Mouse (Mus musculus) frontal cortex, adult (tissue): ENCODE data around the gene Pgm5.

Experiments
- ATAC-seq: cut with Nextera tagmentation; 2 replicates; pipeline ENCODE4 v1.9.2; 2017; ENCODE audit warnings: mild to moderate bottlenecking, moderate library complexity, mixed read lengths; ENCODE audit not compliant: low TSS enrichment

The Pgm5 gene

DNA sequence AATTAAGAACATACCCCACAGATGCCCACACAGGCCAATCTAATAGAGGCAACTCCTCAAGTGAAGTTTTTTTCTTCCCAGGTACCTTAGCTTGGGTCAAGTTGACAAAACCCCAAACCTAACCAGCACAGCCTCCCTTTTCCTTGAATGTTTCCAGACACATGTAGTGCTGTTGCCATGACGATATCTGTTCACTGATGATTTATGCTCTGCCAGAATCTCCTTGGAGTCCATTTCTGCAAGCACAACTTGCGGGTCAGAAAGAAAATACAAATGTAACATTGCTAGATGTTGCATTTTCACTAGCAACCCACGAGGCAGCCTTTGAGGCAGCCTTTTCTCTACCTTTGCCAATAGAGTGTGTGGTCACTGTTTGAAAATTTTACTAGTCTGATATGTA is 194.1 kb downstream of the Pgm5 start:
- no peak for ATAC-seq

DNA sequence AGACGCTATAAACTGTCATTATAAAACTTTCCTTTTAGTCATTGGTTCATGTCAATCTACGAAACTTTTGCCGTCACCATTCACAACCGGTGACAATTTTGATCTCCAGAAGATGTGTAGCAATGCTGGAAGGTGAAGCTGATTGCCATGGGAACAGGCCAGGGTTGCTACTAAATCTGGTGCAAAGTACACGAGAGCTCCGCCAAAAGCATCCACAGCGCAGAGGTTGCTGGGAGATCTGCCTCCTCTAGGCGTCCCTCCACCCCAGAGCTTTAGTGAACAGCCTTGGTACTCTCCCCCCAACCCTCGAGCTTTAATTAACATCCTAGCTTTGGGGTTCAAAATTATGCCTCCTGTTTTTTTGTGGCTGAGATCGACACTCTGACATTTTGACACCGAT is 195.9 kb downstream of the Pgm5 start:
- no peak for ATAC-seq

GRCm38 (mm10) chr19:24662346-24662745 is 199.3 kb downstream of the Pgm5 start:
- ATAC-seq = no peak

- no peak for ATAC-seq
Observed at GRCm38 (mm10) chr19:24656981-24657380, 204.7 kb downstream of the Pgm5 start.

DNA sequence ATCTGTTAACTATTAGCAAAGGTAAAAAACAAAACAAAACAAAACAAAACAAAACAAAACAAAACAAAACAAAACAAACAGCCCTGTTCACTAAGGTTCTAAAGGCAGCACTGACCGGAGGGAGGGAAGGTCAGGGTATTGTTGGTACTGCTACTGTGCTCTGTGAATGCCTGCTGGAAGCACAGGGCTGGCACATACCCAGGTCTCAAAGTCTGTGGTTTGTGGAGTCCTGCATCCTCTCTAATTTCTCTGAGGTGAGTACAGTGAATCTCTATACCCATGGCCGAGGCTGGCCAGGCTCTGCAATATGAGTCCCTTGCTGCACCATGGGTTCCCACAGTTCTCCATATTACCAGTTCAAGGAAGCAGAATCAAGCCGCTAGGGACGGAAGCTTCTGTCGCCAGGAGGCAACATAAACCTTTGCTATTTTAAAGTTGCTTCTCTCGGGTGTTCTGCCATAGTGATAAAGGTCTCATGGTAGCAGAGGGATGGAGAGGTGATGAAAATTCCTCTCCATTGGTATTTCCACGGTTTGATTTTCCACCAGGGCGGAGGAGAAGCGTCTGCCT is 208.3 kb downstream of the Pgm5 start:
- ATAC-seq = no peak

- ATAC-seq = no peak
Observed at GRCm38 (mm10) chr19:24652342-24653019, 209.2 kb downstream of the Pgm5 start.

DNA sequence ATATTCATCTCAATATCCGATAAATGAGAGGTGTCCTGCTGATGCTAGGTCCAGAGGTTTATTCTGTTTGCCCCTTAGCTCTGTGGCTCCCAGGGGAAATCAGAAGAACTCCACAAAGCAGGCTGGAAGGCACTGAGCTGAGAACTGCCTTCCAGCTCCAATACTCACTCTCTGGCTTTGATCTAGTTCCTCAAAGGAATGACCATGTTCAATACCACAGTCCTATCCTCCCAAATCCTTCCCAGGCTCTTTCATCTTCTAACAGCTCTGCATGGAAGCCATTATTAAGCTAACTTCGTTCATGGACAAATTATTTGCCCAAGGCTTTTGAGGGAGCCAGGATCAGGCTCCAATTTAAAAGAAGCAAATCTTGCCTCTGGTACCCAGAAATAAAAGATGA is 210.1 kb downstream of the Pgm5 start:
- ATAC-seq = no peak

DNA sequence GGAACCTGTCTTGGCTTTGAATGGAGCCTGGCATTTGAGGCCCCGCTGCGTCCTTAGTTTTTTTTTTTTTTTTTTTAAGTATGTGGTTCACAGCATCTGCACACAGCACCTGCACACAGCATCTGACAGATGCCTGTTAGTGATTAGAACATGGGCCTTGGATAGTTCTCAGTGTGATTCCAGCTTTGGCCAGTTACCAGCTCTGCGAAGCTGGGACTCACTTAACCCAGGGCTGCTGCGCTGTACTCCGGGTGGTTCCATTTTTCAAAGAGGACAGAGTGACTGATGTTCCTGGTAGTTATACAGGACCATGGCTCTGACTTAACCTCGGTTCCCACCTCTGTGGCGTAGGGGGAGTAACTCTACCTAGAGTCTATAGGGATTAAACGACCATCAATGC is 211.2 kb downstream of the Pgm5 start:
- no peak for ATAC-seq

DNA sequence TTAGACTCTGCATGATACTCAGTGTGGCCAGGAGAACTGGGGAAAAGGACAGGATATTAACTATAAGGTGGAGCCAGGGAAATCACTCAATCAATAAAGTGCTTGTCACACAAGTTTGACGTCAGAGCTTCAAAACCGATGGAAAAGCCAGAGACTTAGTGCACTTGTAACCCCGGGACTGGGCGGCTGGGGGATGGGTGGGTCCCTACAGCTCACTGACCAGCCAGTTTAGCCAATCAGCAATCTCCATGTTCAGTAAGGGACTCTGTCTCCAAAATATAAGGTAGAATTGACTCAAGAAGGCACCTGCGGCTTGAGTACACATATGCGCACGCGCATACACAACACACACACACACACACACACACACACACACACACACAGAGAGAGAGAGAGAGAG is 213.6 kb downstream of the Pgm5 start:
- no peak for ATAC-seq

- no peak for ATAC-seq
Observed at GRCm38 (mm10) chr19:24646162-24646829, 215.4 kb downstream of the Pgm5 start.

- ATAC-seq = no peak
Observed at GRCm38 (mm10) chr19:24644971-24645370, 216.7 kb downstream of the Pgm5 start.

DNA sequence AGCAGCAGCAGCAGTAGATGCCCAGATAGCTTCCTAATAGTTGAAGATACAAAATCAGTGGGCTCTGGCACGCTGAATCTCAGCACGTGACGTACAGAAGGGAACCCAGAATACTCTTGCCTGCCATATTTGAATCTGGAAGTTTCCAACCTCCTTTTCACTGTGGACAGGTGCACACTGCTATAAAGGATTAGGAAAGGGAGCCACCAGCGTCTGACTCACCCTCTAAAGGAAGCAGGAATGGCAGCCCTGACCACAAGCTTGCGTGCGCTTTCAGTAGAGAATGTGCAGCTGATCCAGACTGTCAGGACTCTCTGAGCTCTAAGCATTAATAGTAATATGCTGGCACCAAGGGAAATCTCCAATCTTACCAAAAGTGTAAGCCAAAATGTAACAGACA is 220.7 kb downstream of the Pgm5 start:
- ATAC-seq = no peak

GRCm38 (mm10) chr19:24637988-24638387 is 223.7 kb downstream of the Pgm5 start:
- no peak for ATAC-seq

- peak; percentile 88 for ATAC-seq
Observed at GRCm38 (mm10) chr19:24636616-24637015, 225.0 kb downstream of the Pgm5 start.

DNA sequence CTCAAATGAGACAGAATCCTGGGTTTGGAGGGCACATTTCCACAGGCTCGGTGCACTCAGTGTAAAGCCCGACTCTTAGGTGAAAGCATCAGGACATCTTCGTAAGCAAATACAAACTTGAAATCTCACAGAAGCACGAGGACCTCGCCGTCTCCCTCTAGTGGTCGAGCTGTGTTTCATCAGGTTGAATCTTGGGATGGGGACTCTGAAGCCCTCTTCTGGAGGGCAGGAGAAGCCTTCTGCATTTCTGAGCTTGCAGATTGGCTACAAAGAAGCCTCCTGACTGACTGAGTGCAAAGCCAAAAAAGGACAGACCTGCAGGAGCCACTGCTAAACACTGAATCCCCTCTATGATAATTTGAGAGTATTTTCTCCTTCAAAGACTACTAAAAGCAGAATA is 227.1 kb downstream of the Pgm5 start:
- ATAC-seq = peak; percentile 98
